Mouse (Mus musculus): ENCODE data around the gene Abracl.
A peak's percentile ranks its signal among the peaks of the same experiment; 100 is the strongest.

The Abracl gene

GRCm38 (mm10) chr10:18022312-18022711 lies 776 bp downstream of the Abracl start:
- peak; percentile 65 for DNase-seq (ENCODE audit: low spot score in 2 of 2)

GRCm38 (mm10) chr10:18021576-18022311 lies 1.3 kb downstream of the Abracl start:
- DNase-seq (ENCODE audit: low spot score in 2 of 2), result no peak

DNA sequence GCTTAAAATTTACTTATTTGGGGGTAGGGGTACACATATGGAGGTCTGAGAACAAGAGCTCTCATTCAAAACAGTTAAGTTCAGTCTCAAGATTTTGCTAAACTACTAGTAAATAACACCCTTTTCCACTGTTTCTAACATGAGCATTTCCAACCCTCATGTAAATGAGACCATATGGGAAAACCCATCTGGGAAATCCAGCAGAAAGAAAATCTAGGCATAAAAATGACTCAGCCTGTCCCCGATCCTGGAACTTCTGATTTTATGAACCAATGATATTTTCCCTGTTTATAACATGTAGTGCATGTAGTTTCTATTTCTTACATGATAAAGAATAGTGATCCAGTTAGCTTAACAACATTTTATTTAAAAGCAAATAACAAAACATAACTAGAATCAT lies 2.2 kb downstream of the Abracl start:
- DNase-seq (ENCODE audit: low spot score in 2 of 2), result no peak

GRCm38 (mm10) chr10:18020443-18020842 lies 2.6 kb downstream of the Abracl start:
- no peak for DNase-seq (ENCODE audit: low spot score in 2 of 2)

GRCm38 (mm10) chr10:18011761-18012160 lies 11.3 kb downstream of the Abracl start:
- no peak for DNase-seq (ENCODE audit: low spot score in 2 of 2)

DNA sequence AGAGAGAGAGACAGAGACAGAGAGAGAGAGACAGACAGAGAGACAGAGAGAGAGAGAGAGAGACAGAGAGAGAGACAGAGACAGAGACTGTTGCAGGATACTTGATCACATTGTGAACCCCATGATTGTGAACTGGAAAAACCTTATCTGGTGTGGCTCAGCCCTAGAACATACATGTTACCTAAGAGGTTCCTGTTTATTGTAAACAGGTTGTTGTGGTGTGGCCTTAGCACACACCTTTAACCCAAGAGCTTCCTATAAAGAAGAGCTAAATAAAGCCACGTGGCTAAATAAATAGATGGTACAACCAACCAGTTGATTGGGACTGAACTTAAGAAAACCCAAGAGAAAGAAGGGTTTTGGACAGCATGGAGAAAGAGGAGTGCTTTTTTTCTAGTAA lies 13.3 kb downstream of the Abracl start:
- DNase-seq (ENCODE audit: low spot score in 2 of 2), result no peak

DNA sequence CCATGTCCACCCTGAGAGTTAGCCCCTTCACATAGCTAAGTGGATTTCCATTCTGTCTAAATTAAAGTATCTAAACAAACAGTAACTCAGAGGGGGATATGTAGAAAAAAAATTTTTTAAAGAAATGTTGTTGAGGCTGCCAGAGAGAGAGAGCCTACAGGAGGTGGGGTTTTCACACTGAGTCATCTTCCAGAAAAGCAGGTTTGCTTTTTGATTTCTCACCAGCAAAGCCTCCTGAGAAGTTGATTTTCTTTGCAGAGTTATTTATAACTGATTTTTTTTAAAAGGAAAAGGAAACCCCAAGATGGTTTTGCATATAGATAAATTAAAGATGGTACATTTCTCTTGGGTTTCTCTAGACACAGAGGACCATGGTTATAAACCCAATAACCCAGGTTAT lies 15.0 kb downstream of the Abracl start:
- DNase-seq (ENCODE audit: low spot score in 2 of 2), result no peak

GRCm38 (mm10) chr10:18007243-18007642 lies 15.8 kb downstream of the Abracl start:
- DNase-seq (ENCODE audit: low spot score in 2 of 2), result no peak

- no peak for DNase-seq (ENCODE audit: low spot score in 2 of 2)
Measured at GRCm38 (mm10) chr10:18006756-18007155, 16.3 kb downstream of the Abracl start.

DNA sequence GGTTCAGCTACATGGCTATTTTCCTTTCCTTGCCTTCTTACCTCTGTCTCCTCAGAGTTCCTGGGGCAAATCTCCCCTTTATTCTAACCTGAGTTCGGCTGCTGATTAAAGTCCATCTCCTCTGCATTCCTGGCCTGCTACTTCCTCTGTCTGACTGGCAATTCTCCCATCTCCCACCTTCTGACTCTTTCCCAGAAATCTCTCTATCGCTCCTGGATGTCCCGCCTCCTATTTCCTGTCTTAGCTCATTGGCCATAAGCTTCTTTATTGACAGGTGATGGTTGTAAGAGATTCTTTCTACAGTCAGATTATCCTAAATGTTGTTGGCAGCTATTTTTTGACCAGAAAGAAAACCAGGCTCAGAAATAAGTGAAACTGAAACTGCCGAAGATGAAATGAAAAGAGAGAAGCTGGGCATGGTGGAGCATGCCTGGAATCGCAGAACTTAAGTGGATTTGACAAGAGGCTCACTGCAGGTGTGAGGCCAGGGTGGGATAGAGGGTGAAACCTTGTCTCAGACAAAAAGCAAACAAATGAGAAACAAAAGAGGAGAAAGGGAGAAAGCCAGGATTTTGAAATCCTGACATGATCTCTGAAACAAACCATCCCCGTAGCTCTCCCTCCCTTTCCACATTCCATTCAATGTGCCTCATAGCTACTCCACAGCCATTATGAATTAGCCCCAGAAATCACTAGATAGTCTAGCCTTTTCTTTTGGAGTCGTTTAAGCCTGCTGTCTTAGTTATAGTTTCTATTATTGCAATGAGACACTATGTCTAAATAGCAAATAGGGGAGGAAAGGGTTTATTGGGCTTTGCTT lies 17.7 kb downstream of the Abracl start:
- DNase-seq (ENCODE audit: low spot score in 2 of 2), result no peak

GRCm38 (mm10) chr10:18003966-18004637 lies 19.0 kb downstream of the Abracl start:
- no peak for DNase-seq (ENCODE audit: low spot score in 2 of 2)

DNA sequence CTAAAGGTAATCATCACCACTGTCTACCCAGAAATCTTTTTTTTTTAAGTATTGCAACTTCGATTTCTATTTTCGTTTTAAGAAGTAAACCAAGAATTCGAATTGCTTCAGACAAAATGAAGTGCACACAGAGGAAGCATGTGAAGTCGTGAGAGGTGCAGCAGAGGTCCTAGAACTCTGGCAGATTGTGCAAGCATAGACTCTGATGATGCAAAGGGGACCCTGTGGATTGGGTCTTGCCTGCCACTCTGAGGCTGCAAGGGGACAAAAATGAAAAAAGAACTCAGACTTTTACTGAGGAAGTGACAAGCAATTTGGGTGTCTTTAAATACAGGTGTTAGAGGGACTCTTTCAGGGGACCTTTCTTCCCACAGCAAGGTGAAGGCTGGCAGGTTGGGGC lies 32.5 kb downstream of the Abracl start:
- DNase-seq (ENCODE audit: low spot score in 2 of 2), result no peak

- no peak for DNase-seq (ENCODE audit: low spot score in 2 of 2)
Measured at GRCm38 (mm10) chr10:17989136-17989535, 34.0 kb downstream of the Abracl start.

- no peak for DNase-seq (ENCODE audit: low spot score in 2 of 2)
Measured at GRCm38 (mm10) chr10:17987823-17988423, 35.2 kb downstream of the Abracl start.

GRCm38 (mm10) chr10:17983313-17983712 lies 39.8 kb downstream of the Abracl start:
- DNase-seq (ENCODE audit: low spot score in 2 of 2), result no peak

GRCm38 (mm10) chr10:17966090-17966489 lies 57.0 kb downstream of the Abracl start:
- DNase-seq (ENCODE audit: low spot score in 2 of 2), result no peak
